Mouse (Mus musculus): ENCODE results near the gene 3110070M22Rik. TPM values are rescaled to one million over a fixed set of nuclear protein-coding genes. Genes with fewer than 3 reads are reported as not detected.

The 3110070M22Rik gene
- 1.8 and 2.5 TPM in 2 replicates for polyA plus RNA-seq (2012; rRNA removed)

GRCm38 (mm10) chr13:119487880-119488580 is at the start of gene 3110070M22Rik, which contains the start of gene Tmem267:
Gene 3110070M22Rik (minus strand): TSS chr13:119488383.
Gene Tmem267 (plus strand): TSS chr13:119488039.

DNA sequence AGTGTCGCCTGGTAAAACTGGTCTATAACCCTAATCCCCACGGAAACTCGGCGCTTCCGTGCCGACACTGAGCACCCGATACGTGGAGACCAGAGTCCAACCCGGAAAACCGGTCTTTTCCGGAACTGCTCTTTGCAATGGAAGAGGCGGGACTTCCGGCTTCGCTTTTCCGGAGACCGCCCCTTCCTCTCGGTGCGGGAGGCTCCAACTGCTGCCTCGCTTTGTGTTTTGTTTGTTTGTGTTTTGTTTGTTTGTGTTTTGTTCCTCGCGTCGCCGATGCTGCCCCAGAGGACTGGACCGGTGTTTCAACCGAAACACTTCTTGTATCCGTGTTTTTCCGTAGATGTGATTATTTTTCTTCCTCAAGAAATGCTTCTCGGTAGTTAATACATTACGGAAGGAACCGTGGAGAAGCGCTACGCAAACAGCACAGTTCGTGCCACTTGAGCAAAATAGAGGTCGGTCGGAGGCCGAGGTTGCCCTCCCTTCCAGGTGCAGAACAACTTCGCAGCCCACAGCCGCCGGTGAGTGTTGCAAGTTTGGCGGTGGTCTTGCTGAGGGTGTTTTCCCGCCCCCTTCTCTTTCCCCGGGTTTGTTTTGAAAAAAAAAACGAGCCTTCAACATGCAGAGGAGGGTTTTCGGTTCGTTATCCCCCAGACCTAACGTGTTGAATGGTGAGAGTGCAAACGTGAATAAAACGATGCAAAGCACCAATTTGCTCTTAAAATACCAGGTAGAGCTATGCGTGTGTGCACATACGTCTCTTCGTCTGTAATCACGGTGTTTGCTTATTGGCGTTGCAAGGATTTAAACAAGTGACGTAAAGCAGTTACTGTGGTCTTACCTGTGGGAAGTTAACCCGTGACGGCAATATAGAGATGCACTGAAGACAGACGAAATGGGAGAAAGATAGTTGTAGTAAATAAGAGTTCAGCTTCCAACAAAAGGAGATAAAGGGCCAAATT is 25.3 kb downstream of the 3110070M22Rik start, which contains the start of gene 4833420G17Rik:
Gene 4833420G17Rik, plus strand, starts transcription at position 173 of the 965 bp plus-strand sequence.

Other genes with a start within 250 kb of the 3110070M22Rik start
- gene Paip1, start 59.8 kb downstream of the 3110070M22Rik start, polyA plus RNA-seq (2012; rRNA removed) = 21.5 and 24.1 TPM in 2 replicates
- 14.8 and 19.8 TPM in 2 replicates for gene 4833420G17Rik, start 25.6 kb downstream of the 3110070M22Rik start, polyA plus RNA-seq (2012; rRNA removed)
- gene Tmem267, start 344 bp downstream of the 3110070M22Rik start, polyA plus RNA-seq (2012; rRNA removed) = 6.8 and 10.0 TPM in 2 replicates
- 0.37 and 0.60 TPM in 2 replicates for gene Ccl28, start 135.4 kb upstream of the 3110070M22Rik start, polyA plus RNA-seq (2012; rRNA removed)
- gene Hmgcs1, start 202.0 kb upstream of the 3110070M22Rik start, polyA plus RNA-seq (2012; rRNA removed) = 23.6 and 31.8 TPM in 2 replicates

All from ovary, adult 2 months (tissue).